Mouse (Mus musculus): ENCODE measurements at regions not wholly inside any gene's neighbourhood (a gene's known extent, or its start where the extent isn't known, plus 50 kb on each side); places are given as distances from the start of the nearest gene placed in this dataset.

GRCm38 (mm10) chr3:52650071-52650470, 367.0 kb downstream of the Cog6 start:
- Histone ChIP-seq H3K4me1 (ENCODE audit: control insufficient read depth, insufficient read depth, low read length) (no peaks in the 10 kb centered on the region), H3K27me3 (replicated peaks; ENCODE audit: control insufficient read depth, insufficient read depth, low read length) (no peaks in the 10 kb centered on the region), H3K4me3 (ENCODE audit: insufficient read depth, low read depth, low read length) (no peak overlapping the region), H3K36me3 (ENCODE audit: control insufficient read depth, insufficient read depth, low read length) (no peaks in the 10 kb centered on the region), H3K27ac (ENCODE audit: insufficient read depth, low read depth, low read length) (no peak overlapping the region)
- no peak for DNase-seq
- 99% methylated on average over 3 of the region's 3 CpGs for WGBS
- TF ChIP-seq CTCF (conservative IDR thresholded peaks at IDR 0.05; ENCODE audit: insufficient read depth, insufficient read length, low read depth, low read length) = no peak
- TF ChIP-seq POLR2A (IDR thresholded peaks at IDR 0.05; ENCODE audit: low read depth, low read length) = no peak

GRCm38 (mm10) chr3:52648836-52649500, 368.1 kb downstream of the Cog6 start:
- TF ChIP-seq POLR2A (IDR thresholded peaks at IDR 0.05; ENCODE audit: low read depth, low read length) = no peak
- no peak for TF ChIP-seq CTCF (conservative IDR thresholded peaks at IDR 0.05; ENCODE audit: insufficient read depth, insufficient read length, low read depth, low read length)
- H3K27ac ChIP-seq (ENCODE audit: insufficient read depth, low read depth, low read length) = no peak overlapping the region
- 65% methylated on average over 4 of the region's 4 CpGs for WGBS
- DNase-seq = no peak
- H3K36me3 ChIP-seq (ENCODE audit: control insufficient read depth, insufficient read depth, low read length) = no peaks in the 10 kb centered on the region
- H3K4me3 ChIP-seq (ENCODE audit: insufficient read depth, low read depth, low read length) = no peak overlapping the region
- H3K4me1 ChIP-seq (ENCODE audit: control insufficient read depth, insufficient read depth, low read length) = no peaks in the 10 kb centered on the region
- no peaks in the 10 kb centered on the region for H3K27me3 ChIP-seq (replicated peaks; ENCODE audit: control insufficient read depth, insufficient read depth, low read length)

GRCm38 (mm10) chr3:52647900-52648299, 369.1 kb downstream of the Cog6 start:
- TF ChIP-seq CTCF (conservative IDR thresholded peaks at IDR 0.05; ENCODE audit: insufficient read depth, insufficient read length, low read depth, low read length) = no peak
- no peak for TF ChIP-seq POLR2A (IDR thresholded peaks at IDR 0.05; ENCODE audit: low read depth, low read length)
- H3K27me3 ChIP-seq (replicated peaks; ENCODE audit: control insufficient read depth, insufficient read depth, low read length) = no peaks in the 10 kb centered on the region
- no peaks in the 10 kb centered on the region for H3K36me3 ChIP-seq (ENCODE audit: control insufficient read depth, insufficient read depth, low read length)
- H3K4me1 ChIP-seq (ENCODE audit: control insufficient read depth, insufficient read depth, low read length) = no peaks in the 10 kb centered on the region
- 95% methylated on average over 5 of the region's 5 CpGs for WGBS
- no peak overlapping the region for H3K4me3 ChIP-seq (ENCODE audit: insufficient read depth, low read depth, low read length)
- DNase-seq = no peak
- no peak overlapping the region for H3K27ac ChIP-seq (ENCODE audit: insufficient read depth, low read depth, low read length)

- no peak overlapping the region for H3K4me3 ChIP-seq (ENCODE audit: insufficient read depth, low read depth, low read length)
- TF ChIP-seq POLR2A (IDR thresholded peaks at IDR 0.05; ENCODE audit: low read depth, low read length) (no peak), CTCF (conservative IDR thresholded peaks at IDR 0.05; ENCODE audit: insufficient read depth, insufficient read length, low read depth, low read length) (no peak)
- no peak overlapping the region for H3K27ac ChIP-seq (ENCODE audit: insufficient read depth, low read depth, low read length)
- no peak for DNase-seq
- 86% methylated on average over 10 of the region's 10 CpGs for WGBS
- no peaks in the 10 kb centered on the region for H3K36me3 ChIP-seq (ENCODE audit: control insufficient read depth, insufficient read depth, low read length)
- H3K4me1 ChIP-seq (ENCODE audit: control insufficient read depth, insufficient read depth, low read length) = no peaks in the 10 kb centered on the region
- no peaks in the 10 kb centered on the region for H3K27me3 ChIP-seq (replicated peaks; ENCODE audit: control insufficient read depth, insufficient read depth, low read length)
Measured at GRCm38 (mm10) chr3:52647161-52647692, 369.8 kb downstream of the Cog6 start.

GRCm38 (mm10) chr3:52645156-52645555, 371.9 kb downstream of the Cog6 start:
- no peaks in the 10 kb centered on the region for H3K36me3 ChIP-seq (ENCODE audit: control insufficient read depth, insufficient read depth, low read length)
- WGBS = 73% methylated on average over 12 of the region's 12 CpGs
- TF ChIP-seq POLR2A (IDR thresholded peaks at IDR 0.05; ENCODE audit: low read depth, low read length) = no peak
- TF ChIP-seq CTCF (conservative IDR thresholded peaks at IDR 0.05; ENCODE audit: insufficient read depth, insufficient read length, low read depth, low read length) = no peak
- no peaks in the 10 kb centered on the region for H3K27me3 ChIP-seq (replicated peaks; ENCODE audit: control insufficient read depth, insufficient read depth, low read length)
- H3K27ac ChIP-seq (ENCODE audit: insufficient read depth, low read depth, low read length) = no peak overlapping the region
- H3K4me3 ChIP-seq (ENCODE audit: insufficient read depth, low read depth, low read length) = no peak overlapping the region
- no peaks in the 10 kb centered on the region for H3K4me1 ChIP-seq (ENCODE audit: control insufficient read depth, insufficient read depth, low read length)
- DNase-seq = no peak

GRCm38 (mm10) chr3:52644178-52645128, 372.6 kb downstream of the Cog6 start:
- no peaks in the 10 kb centered on the region for H3K36me3 ChIP-seq (ENCODE audit: control insufficient read depth, insufficient read depth, low read length)
- 49% methylated on average over 16 of the region's 16 CpGs for WGBS
- H3K27ac ChIP-seq (ENCODE audit: insufficient read depth, low read depth, low read length) = no peak overlapping the region
- DNase-seq = no peak
- no peaks in the 10 kb centered on the region for H3K4me1 ChIP-seq (ENCODE audit: control insufficient read depth, insufficient read depth, low read length)
- H3K4me3 ChIP-seq (ENCODE audit: insufficient read depth, low read depth, low read length) = no peak overlapping the region
- TF ChIP-seq POLR2A (IDR thresholded peaks at IDR 0.05; ENCODE audit: low read depth, low read length) (no peak), CTCF (conservative IDR thresholded peaks at IDR 0.05; ENCODE audit: insufficient read depth, insufficient read length, low read depth, low read length) (no peak)
- no peaks in the 10 kb centered on the region for H3K27me3 ChIP-seq (replicated peaks; ENCODE audit: control insufficient read depth, insufficient read depth, low read length)

GRCm38 (mm10) chr3:52643796-52644177, 373.2 kb downstream of the Cog6 start:
- 87% methylated on average over 10 of the region's 10 CpGs for whole genome bisulfite sequencing
- TF ChIP-seq CTCF (conservative IDR thresholded peaks at IDR 0.05; ENCODE audit: insufficient read depth, insufficient read length, low read depth, low read length) (no peak), POLR2A (IDR thresholded peaks at IDR 0.05; ENCODE audit: low read depth, low read length) (no peak)
- no peaks in the 10 kb centered on the region for H3K4me1 ChIP-seq (ENCODE audit: control insufficient read depth, insufficient read depth, low read length)
- H3K27me3 ChIP-seq (replicated peaks; ENCODE audit: control insufficient read depth, insufficient read depth, low read length) = no peaks in the 10 kb centered on the region
- no peaks in the 10 kb centered on the region for H3K36me3 ChIP-seq (ENCODE audit: control insufficient read depth, insufficient read depth, low read length)
- DNase-seq = no peak
- H3K4me3 ChIP-seq (ENCODE audit: insufficient read depth, low read depth, low read length) = no peak overlapping the region
- H3K27ac ChIP-seq (ENCODE audit: insufficient read depth, low read depth, low read length) = no peak overlapping the region

Data from kidney, adult 2 months (tissue).